Mouse (Mus musculus): ENCODE measurements around the gene Polr2l. TPM values are rescaled to one million over a fixed set of nuclear protein-coding genes. Genes with fewer than 3 reads are reported as not detected.

The Polr2l gene
- polyA plus RNA-seq, 1 experiment from 2014 or later, result 57.5 TPM

Other genes with a start within 250 kb of the Polr2l start
- gene Phrf1, start 246.3 kb downstream of the Polr2l start, polyA plus RNA-seq (2015; fragmentation: Nextera tagmentation; extraction: Ambion mirVana), result 64.3 and 68.9 TPM in 2 replicates
- 3.1 and 3.4 TPM in 2 replicates for gene Irf7, start 208.7 kb downstream of the Polr2l start, polyA plus RNA-seq (2015; fragmentation: Nextera tagmentation; extraction: Ambion mirVana)
- gene Cdhr5, start 198.3 kb downstream of the Polr2l start, polyA plus RNA-seq (2015; fragmentation: Nextera tagmentation; extraction: Ambion mirVana), result 0.19 and 0.29 TPM in 2 replicates
- gene Sct, start 196.0 kb downstream of the Polr2l start, polyA plus RNA-seq (2015; fragmentation: Nextera tagmentation; extraction: Ambion mirVana), result 11.3 and 16.5 TPM in 2 replicates
- 1.5 TPM in 2 replicates for gene Drd4, start 183.1 kb downstream of the Polr2l start, polyA plus RNA-seq (2015; fragmentation: Nextera tagmentation; extraction: Ambion mirVana)
- 68.6 and 70.8 TPM in 2 replicates for gene Deaf1, start 147.4 kb downstream of the Polr2l start, polyA plus RNA-seq (2015; fragmentation: Nextera tagmentation; extraction: Ambion mirVana)
- 35.9 and 38.5 TPM in 2 replicates for gene Tmem80, start 147.4 kb downstream of the Polr2l start, polyA plus RNA-seq (2015; fragmentation: Nextera tagmentation; extraction: Ambion mirVana)
- gene Eps8l2, start 136.3 kb downstream of the Polr2l start, polyA plus RNA-seq (2015; fragmentation: Nextera tagmentation; extraction: Ambion mirVana), result 42.7 and 43.9 TPM in 2 replicates
- 272 and 290 TPM in 2 replicates for gene Taldo1, start 82.9 kb downstream of the Polr2l start, polyA plus RNA-seq (2015; fragmentation: Nextera tagmentation; extraction: Ambion mirVana)
- 62.8 and 62.9 TPM in 2 replicates for gene Gatd1, start 61.0 kb downstream of the Polr2l start, polyA plus RNA-seq (2015; fragmentation: Nextera tagmentation; extraction: Ambion mirVana)
- 1.1 and 1.9 TPM in 2 replicates for gene Cend1, start 45.6 kb downstream of the Polr2l start, polyA plus RNA-seq (2015; fragmentation: Nextera tagmentation; extraction: Ambion mirVana)
- 28.8 and 29.5 TPM in 2 replicates for gene Slc25a22, start 37.2 kb downstream of the Polr2l start, polyA plus RNA-seq (2015; fragmentation: Nextera tagmentation; extraction: Ambion mirVana)
- gene Pidd1, start 31.1 kb downstream of the Polr2l start, polyA plus RNA-seq (2015; fragmentation: Nextera tagmentation; extraction: Ambion mirVana), result 8.8 and 9.8 TPM in 2 replicates
- 1,100 and 1,341 TPM in 2 replicates for gene Rplp2, start 27.8 kb downstream of the Polr2l start, polyA plus RNA-seq (2015; fragmentation: Nextera tagmentation; extraction: Ambion mirVana)
- 16.9 and 23.6 TPM in 2 replicates for gene Pnpla2, start 19.9 kb downstream of the Polr2l start, polyA plus RNA-seq (2015; fragmentation: Nextera tagmentation; extraction: Ambion mirVana)
- 16.4 and 21.6 TPM in 2 replicates for gene Cracr2b, start 14.0 kb downstream of the Polr2l start, polyA plus RNA-seq (2015; fragmentation: Nextera tagmentation; extraction: Ambion mirVana)
- 14.2 and 20.6 TPM in 2 replicates for gene Cd151, start 7.7 kb downstream of the Polr2l start, polyA plus RNA-seq (2015; fragmentation: Nextera tagmentation; extraction: Ambion mirVana)
- 71.4 and 79.1 TPM in 2 replicates for gene Tspan4, start 108 bp upstream of the Polr2l start, polyA plus RNA-seq (2015; fragmentation: Nextera tagmentation; extraction: Ambion mirVana)
- 44.0 and 49.7 TPM in 2 replicates for gene Chid1, start 64.7 kb upstream of the Polr2l start, polyA plus RNA-seq (2015; fragmentation: Nextera tagmentation; extraction: Ambion mirVana)
- 84.6 and 86.3 TPM in 2 replicates for gene Ap2a2, start 87.0 kb upstream of the Polr2l start, polyA plus RNA-seq (2015; fragmentation: Nextera tagmentation; extraction: Ambion mirVana)
- 0.22 and 0.26 TPM in 2 replicates for gene Muc6, start 180.2 kb upstream of the Polr2l start, polyA plus RNA-seq (2015; fragmentation: Nextera tagmentation; extraction: Ambion mirVana)
- 0.19 and 0.26 TPM in 2 replicates for gene Muc2, start 215.2 kb upstream of the Polr2l start, polyA plus RNA-seq (2015; fragmentation: Nextera tagmentation; extraction: Ambion mirVana)